Comparison of ENCODE assay signal across 20 mouse cellular contexts in genomic region chr2:159307001-159307400, GRCm38 (mm10).
DNase-seq lines count a peak whose midpoint lies in the region; ATAC-seq lines count a peak whose summit lies in the region.
"Had no signal": no experiment of that assay in that cellular context is flagged by ENCODE, and none has a peak within 500 bp of the region (broad histone marks: within the 10 kb centered on the region; RNA-seq: fewer than 3 reads in every experiment).

No protein-coding gene starts in this region.

- intact Hi-C loops in left cerebral cortex, postnatal 4 days (cut with DNase I): no loop called here
- intact Hi-C loops in left cerebral cortex, postnatal 25 days (cut with DNase I): no loop called here

- H3K27me3 ChIP-seq in hindbrain, embryonic 11.5 days (ENCODE audit: control insufficient read depth, insufficient read depth, low read length): no peaks in the 10 kb centered on the region
- H3K27me3 ChIP-seq in hindbrain, embryonic 14.5 days (ENCODE audit: control insufficient read depth, insufficient read depth, low read length): no peaks in the 10 kb centered on the region
- H3K27me3 ChIP-seq: embryonic facial prominence, embryonic 12.5 days; forebrain, embryonic 12.5 days; intestine, embryonic 15.5 days had no signal

- no peaks in the 10 kb centered on the region for H3K4me1 ChIP-seq in hindbrain, embryonic 11.5 days (replicated peaks; ENCODE audit: control insufficient read depth, insufficient read depth, low read length)
- H3K4me1 ChIP-seq in hindbrain, embryonic 14.5 days (replicated peaks; ENCODE audit: control insufficient read depth, insufficient read depth, low read length): no peaks in the 10 kb centered on the region
- H3K4me1 ChIP-seq: forebrain, embryonic 12.5 days; heart, embryonic 10.5 days; intestine, embryonic 15.5 days had no signal

- peak; percentile 51 to 57 for DNase-seq in cerebellum, postnatal 10 days
- no peak for DNase-seq in cerebellum, adult 11 months
- peak; percentile 6 for DNase-seq in hindbrain, embryonic 11.5 days (ENCODE audit: low spot score)
- DNase-seq in hindbrain, embryonic 14.5 days (ENCODE audit: low spot score): no peak
- peak; percentile 46 for DNase-seq in left cerebral cortex, postnatal 4 days
- no peak for DNase-seq in left cerebral cortex, postnatal 25 days (ENCODE audit: low spot score in 2 of 2)
- DNase-seq in retina, embryonic 14.5 days (ENCODE audit: low spot score): peak; percentile 72
- DNase-seq in B cell, adult 2 months: no peak
- DNase-seq: adrenal gland, postnatal 10 days; cerebellum, adult 2 months; cerebellum, postnatal 25 days; gastrocnemius, postnatal 10 days; heart, adult 18-20 months; heart, postnatal 10 days; heart, postnatal 4 days had no signal

- no peak overlapping the region for H3K4me3 ChIP-seq in hindbrain, embryonic 11.5 days (ENCODE audit: low read depth, low read length)
- H3K4me3 ChIP-seq in hindbrain, embryonic 14.5 days (replicated peaks; ENCODE audit: low read length): no peak overlapping the region
- H3K4me3 ChIP-seq: embryonic facial prominence, embryonic 12.5 days; forebrain, embryonic 12.5 days; heart, embryonic 10.5 days; intestine, embryonic 15.5 days had no signal

- no peak overlapping the region for H3K27ac ChIP-seq in hindbrain, embryonic 11.5 days (ENCODE audit: low read depth, low read length)
- no peak overlapping the region for H3K27ac ChIP-seq in hindbrain, embryonic 14.5 days
- H3K27ac ChIP-seq: embryonic facial prominence, embryonic 12.5 days; forebrain, embryonic 12.5 days; heart, embryonic 10.5 days; intestine, embryonic 15.5 days had no signal

- ATAC-seq in hindbrain, embryonic 11.5 days (ENCODE audit: low FRiP score): no peak
- ATAC-seq in hindbrain, embryonic 14.5 days (ENCODE audit: low FRiP score): no peak
- ATAC-seq: forebrain, embryonic 16.5 days; intestine, embryonic 15.5 days had no signal

- H3K36me3 ChIP-seq in hindbrain, embryonic 11.5 days (ENCODE audit: control insufficient read depth, insufficient read depth, low read length): no peaks in the 10 kb centered on the region
- H3K36me3 ChIP-seq in hindbrain, embryonic 14.5 days (replicated peaks; ENCODE audit: control insufficient read depth, insufficient read depth): no peaks in the 10 kb centered on the region
- H3K36me3 ChIP-seq: embryonic facial prominence, embryonic 12.5 days; forebrain, embryonic 12.5 days; heart, embryonic 10.5 days; intestine, embryonic 15.5 days had no signal

- 73% methylated on average over 7 of the region's 7 CpGs for WGBS in hindbrain, embryonic 11.5 days
- WGBS in hindbrain, embryonic 14.5 days: 46% methylated on average over 7 of the region's 7 CpGs

- no peak overlapping the region for H3K9ac ChIP-seq in hindbrain, embryonic 11.5 days (ENCODE audit: low read depth, low read length)
- no peak overlapping the region for H3K9ac ChIP-seq in hindbrain, embryonic 14.5 days
- H3K9ac ChIP-seq: embryonic facial prominence, embryonic 12.5 days; forebrain, embryonic 12.5 days; intestine, embryonic 15.5 days had no signal

- no peaks in the 10 kb centered on the region for H3K9me3 ChIP-seq in hindbrain, embryonic 11.5 days (ENCODE audit: control insufficient read depth, low read length)
- H3K9me3 ChIP-seq in hindbrain, embryonic 14.5 days (ENCODE audit: control insufficient read depth, low read length): no peaks in the 10 kb centered on the region
- H3K9me3 ChIP-seq: embryonic facial prominence, embryonic 12.5 days; forebrain, embryonic 12.5 days; heart, embryonic 10.5 days; intestine, embryonic 15.5 days had no signal

- no peak overlapping the region for H3K4me2 ChIP-seq in hindbrain, embryonic 11.5 days (replicated peaks; ENCODE audit: low read depth, low read length)
- no peak overlapping the region for H3K4me2 ChIP-seq in hindbrain, embryonic 14.5 days (replicated peaks)
- H3K4me2 ChIP-seq: embryonic facial prominence, embryonic 12.5 days; forebrain, embryonic 12.5 days; intestine, embryonic 15.5 days had no signal

Comparison
In these comparisons a context has a peak if more than half of its experiments do, and no peak if none do; other contexts are left out.
1. DNase-seq: peak in cerebellum, postnatal 10 days (2 of 2), hindbrain, embryonic 11.5 days (single experiment), left cerebral cortex, postnatal 4 days (single experiment) and retina, embryonic 14.5 days (single experiment); none in cerebellum, adult 11 months (single experiment), hindbrain, embryonic 14.5 days (single experiment), left cerebral cortex, postnatal 25 days (0 of 2) and B cell, adult 2 months (0 of 2).